Mouse (Mus musculus): ENCODE data around the gene Hspa13. TPM values are rescaled to one million over a fixed set of nuclear protein-coding genes. Genes with fewer than 3 reads are reported as not detected.

Hspa13 gene
- polyA plus RNA-seq, 1 experiment from 2014 or later: 33.5 TPM

Small RNA genes within 50 kb of the gene (microRNA-seq; reads per million reads assigned to microRNA genes)
- not detected for gene Gm22923

Other genes with a start within 250 kb of the Hspa13 start
- not detected in 2 replicates for gene Lipi, start 181.0 kb downstream of the Hspa13 start, polyA plus RNA-seq (2015; fragmentation: Nextera tagmentation; extraction: Ambion mirVana)
- gene Rbm11, start 174.3 kb downstream of the Hspa13 start, polyA plus RNA-seq (2015; fragmentation: Nextera tagmentation; extraction: Ambion mirVana): 0.30 and 0.55 TPM in 2 replicates